Mouse (Mus musculus) NIH3T3 (cell line): ENCODE results near the gene Rsf1.

Experiments
- DNase-seq: peaks from one replicate; pipeline ENCODE4 v3.0.0-alpha.2; 2012; ENCODE audit warnings: low read depth

Gene Rsf1

DNA sequence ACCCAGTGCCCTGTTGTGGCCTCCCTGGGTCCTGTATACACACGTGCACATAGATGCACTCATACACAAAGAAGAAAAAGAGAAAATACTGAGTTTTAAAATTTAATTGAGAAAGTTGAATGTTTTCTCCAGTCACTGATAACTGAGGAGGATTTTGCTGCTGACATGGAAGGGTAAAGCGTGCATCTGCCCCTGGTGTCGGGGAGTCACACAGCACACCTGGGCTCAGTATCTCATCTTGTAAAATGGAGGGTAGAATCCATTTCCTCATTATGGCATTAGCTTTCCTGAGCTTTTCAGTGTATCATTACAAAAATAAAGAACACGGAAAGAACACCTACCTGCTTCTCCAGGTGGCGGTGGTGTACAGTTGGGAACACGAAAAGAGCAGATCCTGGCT is 145.7 kb downstream of the Rsf1 start:
- DNase-seq, result no peak

DNA sequence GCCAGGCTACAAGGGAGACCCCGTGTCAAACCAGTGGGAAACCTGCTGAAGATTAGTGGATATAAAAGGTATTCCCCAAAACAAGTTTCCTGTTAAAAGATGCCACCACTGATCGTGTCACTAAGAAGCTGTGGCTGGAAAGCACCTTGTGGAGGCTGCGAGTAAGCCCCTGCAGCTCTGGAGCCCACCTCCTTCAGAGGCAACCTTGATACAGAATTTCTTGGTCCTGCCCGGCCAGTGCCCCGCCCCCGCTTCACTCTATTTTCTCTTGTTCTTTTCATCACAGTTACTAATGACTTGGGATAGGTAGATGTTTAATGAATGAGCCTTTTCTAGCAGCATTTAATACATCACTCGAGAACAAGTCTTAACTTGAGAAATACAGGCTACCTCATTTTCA is 146.4 kb downstream of the Rsf1 start:
- DNase-seq, result no peak

DNA sequence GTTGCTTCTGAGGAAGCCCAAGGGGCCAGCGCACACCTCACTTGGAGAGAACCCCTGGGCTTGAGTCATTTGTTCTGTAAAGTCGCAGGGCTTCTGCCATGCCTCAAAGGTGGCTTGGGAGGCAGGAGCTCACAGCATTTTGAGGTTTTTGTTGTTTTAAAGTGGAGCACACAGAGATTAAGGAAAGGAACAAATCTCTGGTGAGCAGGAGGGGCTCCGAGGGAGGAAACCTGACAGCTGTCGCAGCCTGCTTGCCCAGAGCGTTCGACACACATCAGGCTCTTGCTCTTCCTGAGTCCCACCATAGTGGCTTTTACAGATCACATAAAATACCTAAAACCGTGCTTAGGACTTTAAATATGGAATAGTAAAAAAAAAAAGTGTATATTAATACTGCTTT is 147.1 kb downstream of the Rsf1 start:
- no peak for DNase-seq

DNA sequence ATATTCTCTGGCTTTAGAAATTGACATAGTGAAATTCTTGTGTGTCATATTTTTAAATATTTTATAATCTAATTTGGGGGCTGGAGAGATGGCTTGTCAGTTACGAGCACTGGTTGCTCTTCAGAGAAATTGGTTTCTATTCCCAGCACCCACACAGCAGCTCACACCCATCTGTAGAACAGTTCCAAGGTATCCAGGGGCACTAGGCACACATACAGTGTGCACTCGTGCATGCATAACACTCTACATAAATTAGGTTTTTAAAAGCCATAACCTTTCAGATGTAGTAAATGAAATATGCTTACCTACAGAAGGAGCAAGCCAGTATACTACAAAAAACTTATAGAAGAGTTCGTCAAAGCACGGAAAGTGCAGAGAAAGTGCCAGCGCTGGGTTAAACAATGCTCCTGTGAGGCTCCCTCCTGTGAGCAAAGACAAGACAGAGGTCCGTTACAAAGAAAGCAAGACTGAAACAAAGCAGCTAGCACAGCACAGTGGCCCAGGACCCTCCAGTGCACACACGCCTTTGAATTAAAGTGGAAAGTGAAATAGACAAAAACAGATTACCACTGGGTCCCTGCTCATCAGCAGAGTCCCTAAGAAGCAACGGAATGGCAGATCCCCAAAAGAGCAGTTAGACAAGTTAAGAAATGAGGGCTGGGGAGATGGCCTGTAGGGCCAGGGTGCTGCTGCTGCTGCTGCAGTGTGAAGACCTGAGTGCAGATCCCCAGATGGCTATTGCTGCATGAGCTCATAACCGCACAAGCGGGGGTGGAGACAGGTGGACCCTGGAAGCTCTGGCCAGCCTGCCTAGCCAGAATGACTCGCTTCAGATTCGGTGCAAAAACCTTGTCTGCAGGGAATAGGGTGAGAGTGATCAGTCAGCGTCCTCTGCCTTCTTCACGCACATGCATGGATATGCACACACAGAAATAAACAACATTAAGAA is 149.3 kb downstream of the Rsf1 start:
- DNase-seq, result no peak

- DNase-seq, result no peak
Measured at GRCm38 (mm10) chr7:97730427-97730826, 150.7 kb downstream of the Rsf1 start.

DNA sequence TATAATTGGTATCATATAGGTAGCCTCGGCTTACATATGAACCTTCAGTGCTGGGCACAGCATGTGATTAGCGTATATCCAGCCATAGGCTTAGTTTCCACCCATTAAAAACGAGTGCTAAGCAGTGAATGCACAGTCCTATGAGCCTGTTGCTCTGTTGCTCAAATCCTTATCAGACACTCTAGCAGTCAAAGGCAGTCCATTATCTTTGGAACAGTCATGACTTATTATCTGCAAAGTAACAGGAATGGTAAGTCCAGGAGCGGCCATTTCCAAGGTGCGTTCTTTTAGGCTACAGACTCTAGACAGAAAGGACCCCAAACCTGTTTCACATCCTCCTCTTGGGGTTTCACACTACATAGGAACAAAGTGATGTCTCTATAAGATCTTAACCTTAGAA is 153.9 kb downstream of the Rsf1 start:
- DNase-seq, result no peak

DNA sequence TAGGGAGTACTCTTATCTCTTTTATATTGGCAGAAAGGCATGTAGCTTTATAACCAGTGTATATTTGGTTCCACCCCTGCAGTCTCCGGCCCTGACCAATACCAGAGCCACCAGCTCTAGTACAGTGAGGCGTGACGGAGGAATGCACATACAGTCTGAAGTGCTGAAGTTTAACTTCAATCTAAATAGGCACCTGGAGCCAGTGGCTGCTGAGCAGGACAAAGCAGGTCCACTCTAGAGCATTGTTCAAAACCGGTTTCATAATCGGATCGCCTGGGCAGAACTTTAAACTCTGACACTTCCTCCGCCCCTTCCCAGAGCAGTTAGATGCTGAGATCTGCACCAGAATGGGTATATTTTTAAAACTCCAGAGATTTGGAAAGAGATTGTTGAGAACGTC is 155.3 kb downstream of the Rsf1 start:
- DNase-seq, result no peak

DNA sequence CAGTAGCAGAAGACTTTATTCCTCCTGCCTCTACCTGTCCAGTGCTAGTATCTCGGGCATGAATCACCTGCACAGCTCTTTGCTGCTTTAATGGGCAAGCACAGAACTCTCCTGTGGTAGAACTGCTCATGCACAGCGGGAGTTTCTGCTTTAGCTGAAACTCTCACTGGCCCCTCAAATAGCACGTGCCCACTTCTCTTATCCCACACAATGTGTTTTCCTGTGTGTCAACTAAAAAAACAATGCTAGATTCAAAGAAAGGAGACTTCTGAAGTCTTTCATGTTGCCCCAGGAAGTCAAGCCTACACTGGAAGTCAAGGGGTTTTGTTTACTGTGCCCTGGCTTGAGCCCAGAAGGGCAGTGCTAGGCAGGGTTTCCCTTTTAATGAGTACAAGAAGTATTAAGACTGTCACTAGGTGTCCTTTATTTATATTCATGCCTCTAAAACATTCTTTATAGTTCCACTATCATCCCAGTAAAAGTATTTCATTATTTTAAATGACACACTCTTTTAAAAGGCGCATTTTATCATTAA is 156.3 kb downstream of the Rsf1 start:
- no peak for DNase-seq

- no peak for DNase-seq
Measured at GRCm38 (mm10) chr7:97737256-97737637, 157.6 kb downstream of the Rsf1 start.

- DNase-seq, result peak; percentile 81
Measured at GRCm38 (mm10) chr7:97737638-97738456, 158.2 kb downstream of the Rsf1 start, which contains the start of gene Aqp11. Gene Aqp11 (minus strand): TSS chr7:97738289.

DNA sequence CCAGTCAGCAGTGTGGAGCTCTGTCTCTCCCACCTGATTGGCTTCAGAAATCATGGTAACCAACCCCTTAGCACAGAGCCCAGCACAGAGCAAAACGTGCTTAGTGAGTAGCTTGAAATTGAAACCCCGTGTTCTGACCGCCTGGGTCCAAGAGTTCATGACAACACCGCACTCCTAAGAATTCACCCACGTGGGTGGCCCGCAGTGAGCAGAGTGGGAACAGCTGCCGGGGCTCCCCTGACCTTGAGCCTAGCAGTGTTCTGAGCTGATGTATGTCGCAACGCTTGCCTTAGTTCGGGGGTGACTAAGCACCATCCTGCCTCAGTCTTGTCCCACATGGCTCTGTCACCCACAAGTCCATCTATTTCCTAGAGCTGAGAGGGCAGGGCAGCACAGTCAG is 161.3 kb downstream of the Rsf1 start:
- no peak for DNase-seq

DNA sequence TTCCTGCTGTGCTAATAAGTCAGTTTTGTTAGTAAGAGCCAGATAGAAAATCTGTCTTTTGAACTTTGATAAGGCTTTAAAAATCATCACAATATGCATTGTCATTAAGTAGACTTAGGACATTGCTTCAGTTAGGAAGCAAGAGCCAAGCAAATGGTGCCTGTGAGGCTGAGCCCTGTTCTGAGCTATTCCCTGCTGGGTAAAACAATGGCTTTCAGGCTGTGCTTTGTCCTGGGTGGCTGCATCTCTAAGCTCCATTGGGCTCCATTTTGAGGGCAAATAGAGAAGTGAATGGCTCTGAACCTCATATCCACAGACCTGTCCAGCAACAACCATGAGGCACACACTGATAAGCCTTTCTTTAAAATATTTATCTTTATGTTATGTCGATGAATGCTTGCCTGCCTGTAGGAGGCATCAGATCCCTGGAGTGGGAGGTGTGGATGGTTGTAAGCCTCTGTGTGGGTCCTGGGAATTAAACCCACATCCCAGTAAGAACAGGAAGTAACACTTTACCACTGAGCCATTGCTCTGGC is 162.1 kb downstream of the Rsf1 start:
- DNase-seq, result no peak
